Mouse (Mus musculus) stomach, embryonic 15.5 days (tissue): ENCODE measurements around the gene Gosr1. TPM values are rescaled to one million over a fixed set of nuclear protein-coding genes. Genes with fewer than 3 reads are reported as not detected.

ENCODE experiments used
- ATAC-seq: fragments of 200-750 bp; cut with Nextera tagmentation; 2 replicates; pipeline ENCODE4 v1.8.0; 2017; ENCODE audit warnings: low read depth, moderate number of reproducible peaks, moderate TSS enrichment; ENCODE audit not compliant: insufficient read depth, low FRiP score
- H3K27ac ChIP-seq: fragments of 300-500 bp; sonication (generic); 2 replicates; pipeline ENCODE4 v1.5.1; 2015; ENCODE audit warnings: mild to moderate bottlenecking, inconsistent platforms
- H3K27me3 ChIP-seq: fragments of 300-500 bp; sonication (generic); replicated peaks from 2 replicates; pipeline ENCODE4 v1.6.1; 2015; ENCODE audit warnings: inconsistent platforms
- H3K36me3 ChIP-seq: fragments of 300-500 bp; sonication (generic); 2 replicates; pipeline ENCODE4 v1.6.1; 2015; ENCODE audit warnings: inconsistent platforms
- H3K4me1 ChIP-seq: fragments of 300-500 bp; sonication (generic); 2 replicates; pipeline ENCODE4 v1.6.1; 2015; ENCODE audit warnings: inconsistent platforms
- H3K4me2 ChIP-seq: fragments of 300-500 bp; sonication (generic); 2 replicates; pipeline ENCODE4 v1.6.1; 2015; ENCODE audit warnings: mild to moderate bottlenecking, inconsistent platforms
- H3K4me3 ChIP-seq: fragments of 300-500 bp; sonication (generic); replicated peaks from 2 replicates; pipeline ENCODE4 v1.5.1; 2015; ENCODE audit warnings: inconsistent platforms
- H3K9ac ChIP-seq: fragments of 300-500 bp; sonication (generic); 2 replicates; pipeline ENCODE4 v1.6.1; 2015; ENCODE audit warnings: inconsistent platforms
- H3K9me3 ChIP-seq: fragments of 300-500 bp; sonication (generic); 2 replicates; pipeline ENCODE4 v1.6.1; 2016; ENCODE audit warnings: inconsistent platforms
- WGBS: fragments of 180-500 bp; shearing (Covaris S2); methylation state at CpG from one replicate; pipeline ENCODE4 v1.1.7; 2015; 5-methylcytosine and 5-hydroxymethylcytosine counted together
- polyA plus RNA-seq: library from polyadenylated mRNA; unstranded; fragments of >200 nt; fragmentation: Nextera tagmentation; extraction: Ambion mirVana; gene quantifications from 2 replicates; pipeline ENCODE4 v1.2.1, GENCODE M21; 2015

The Gosr1 gene
- polyA plus RNA-seq, 1 experiment from 2014 or later = 27.8 TPM

DNA sequence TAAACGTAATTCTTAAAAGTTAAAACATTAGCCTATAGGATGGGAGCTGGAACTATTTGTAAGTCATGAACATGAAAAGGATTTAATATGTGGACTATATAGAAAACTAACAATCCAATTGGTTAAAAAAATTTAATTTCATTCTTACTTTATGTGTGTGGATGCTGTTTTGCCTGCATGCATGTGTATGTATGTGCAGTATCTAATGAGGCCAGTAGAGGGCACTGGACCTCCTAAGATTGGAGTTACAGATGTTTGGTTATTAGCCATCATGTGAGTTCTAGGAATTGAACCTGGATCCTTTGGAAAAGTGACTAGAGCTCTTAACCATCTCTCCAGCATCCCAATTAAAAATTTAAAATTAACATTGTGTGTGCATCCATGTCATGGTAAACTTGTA, 25.9 kb upstream of the Gosr1 start:
- H3K9ac ChIP-seq = no peak overlapping the region
- WGBS = 78% methylated on average over 1 of the region's 1 CpGs
- H3K9me3 ChIP-seq = no peaks in the 10 kb centered on the region
- no peak overlapping the region for H3K4me2 ChIP-seq
- H3K36me3 ChIP-seq = peaks cover 15% of the 10 kb centered on the region
- ATAC-seq = no peak
- H3K4me1 ChIP-seq = no peaks in the 10 kb centered on the region
- H3K27ac ChIP-seq = no peak overlapping the region
- H3K27me3 ChIP-seq = no peaks in the 10 kb centered on the region
- H3K4me3 ChIP-seq = no peak overlapping the region

DNA sequence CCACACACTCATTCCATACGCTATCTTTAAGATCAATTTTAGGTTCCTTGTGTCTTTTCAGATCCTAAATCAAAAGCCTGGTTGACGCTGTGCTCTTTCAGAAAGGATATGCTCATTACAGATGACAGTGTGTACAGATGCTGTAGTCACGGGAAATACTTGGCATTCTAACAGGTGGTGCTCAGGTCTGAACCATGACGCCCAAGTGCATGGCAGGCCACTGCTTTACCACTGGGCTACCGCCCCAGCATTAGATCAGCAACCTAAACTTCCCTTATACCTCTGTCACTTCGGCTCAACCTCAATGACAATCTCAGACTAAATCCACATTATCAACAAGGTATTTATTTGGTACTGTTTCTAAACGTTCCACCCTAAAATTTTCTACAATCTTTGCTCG, 12.2 kb upstream of the Gosr1 start:
- Histone ChIP-seq H3K9me3 (no peaks in the 10 kb centered on the region), H3K9ac (no peak overlapping the region), H3K4me1 (no peaks in the 10 kb centered on the region), H3K36me3 (peaks cover 4% of the 10 kb centered on the region; the same call in 1 of the 2 replicates), H3K4me2 (no peak overlapping the region), H3K27me3 (no peaks in the 10 kb centered on the region), H3K27ac (no peak overlapping the region), H3K4me3 (no peak overlapping the region)
- no peak for ATAC-seq
- 84% methylated on average over 8 of the region's 8 CpGs for WGBS

- Histone ChIP-seq H3K9me3 (no peaks in the 10 kb centered on the region), H3K27me3 (no peaks in the 10 kb centered on the region), H3K4me2 (no peak overlapping the region), H3K36me3 (no peaks in the 10 kb centered on the region), H3K4me3 (no peak overlapping the region), H3K27ac (no peak overlapping the region), H3K9ac (no peak overlapping the region), H3K4me1 (no peaks in the 10 kb centered on the region)
- no peak for ATAC-seq
- WGBS = 48% methylated on average over 3 of the region's 3 CpGs
Measured at GRCm38 (mm10) chr11:76773811-76774210, 10.4 kb upstream of the Gosr1 start.

GRCm38 (mm10) chr11:76770566-76770965, 7.2 kb upstream of the Gosr1 start:
- WGBS = 86% methylated on average over 5 of the region's 5 CpGs
- H3K36me3 ChIP-seq = no peaks in the 10 kb centered on the region
- H3K9me3 ChIP-seq = no peaks in the 10 kb centered on the region
- no peak overlapping the region for H3K4me2 ChIP-seq
- no peaks in the 10 kb centered on the region for H3K27me3 ChIP-seq
- no peak overlapping the region for H3K27ac ChIP-seq
- no peak overlapping the region for H3K4me3 ChIP-seq
- H3K9ac ChIP-seq = no peak overlapping the region
- no peaks in the 10 kb centered on the region for H3K4me1 ChIP-seq
- ATAC-seq = no peak

DNA sequence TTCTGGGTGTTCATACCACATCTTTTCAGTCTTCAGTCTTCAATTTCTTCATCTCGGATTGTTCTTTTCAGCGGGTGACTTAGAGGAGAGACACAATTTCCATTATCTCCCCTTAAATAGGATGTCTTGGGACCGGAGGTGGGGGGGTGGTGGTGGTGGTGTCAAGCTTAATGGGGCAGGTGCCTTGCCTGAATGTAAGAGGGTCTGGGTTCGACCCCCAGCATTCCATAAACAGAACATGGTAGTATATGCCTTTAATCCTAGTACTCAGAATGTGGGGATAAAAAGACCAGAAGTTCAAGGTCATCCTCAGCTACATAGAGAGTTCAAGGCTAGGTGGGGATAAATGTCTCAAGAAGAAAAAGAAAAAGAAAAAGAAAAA, 353 bp upstream of the Gosr1 start:
- H3K36me3 ChIP-seq = peaks cover 10% of the 10 kb centered on the region
- no peak overlapping the region; the same call in 1 of the 2 replicates for H3K4me3 ChIP-seq
- no peaks in the 10 kb centered on the region for H3K27me3 ChIP-seq
- ATAC-seq = no peak
- WGBS = 12% methylated on average over 4 of the region's 4 CpGs
- no peaks in the 10 kb centered on the region; the same call in 1 of the 2 replicates for H3K4me1 ChIP-seq
- no peaks in the 10 kb centered on the region for H3K9me3 ChIP-seq
- peak overlapping the region; percentile 29 for H3K4me2 ChIP-seq
- no peak overlapping the region for H3K27ac ChIP-seq
- no peak overlapping the region for H3K9ac ChIP-seq

GRCm38 (mm10) chr11:76752276-76752675, 11.1 kb downstream of the Gosr1 start:
- H3K4me3 ChIP-seq = no peak overlapping the region
- no peaks in the 10 kb centered on the region for H3K27me3 ChIP-seq
- peaks cover 41% of the 10 kb centered on the region for H3K36me3 ChIP-seq
- H3K9ac ChIP-seq = no peak overlapping the region
- no peaks in the 10 kb centered on the region for H3K4me1 ChIP-seq
- 87% methylated on average over 3 of the region's 3 CpGs for WGBS
- H3K27ac ChIP-seq = no peak overlapping the region
- H3K4me2 ChIP-seq = no peak overlapping the region
- no peak for ATAC-seq
- no peaks in the 10 kb centered on the region for H3K9me3 ChIP-seq

DNA sequence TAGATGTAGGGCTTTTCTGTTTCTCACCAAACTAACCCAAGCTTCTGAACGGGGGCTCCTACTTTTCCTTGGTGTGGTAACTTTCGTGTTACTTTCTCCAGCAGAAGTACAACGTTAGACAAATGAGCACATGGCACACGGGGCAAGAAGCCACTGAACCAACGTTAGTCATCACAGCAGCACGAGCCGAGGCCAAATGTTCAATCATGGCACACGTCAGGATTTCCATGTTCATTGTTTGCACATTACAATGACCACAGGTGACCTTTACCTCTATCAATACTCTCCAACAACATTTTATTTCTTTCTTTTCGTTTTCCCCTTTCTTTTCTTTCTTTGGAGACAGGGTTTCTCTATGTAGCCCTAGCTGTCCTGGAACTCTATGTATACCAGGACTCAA, 14.6 kb downstream of the Gosr1 start:
- H3K27ac ChIP-seq = no peak overlapping the region
- H3K4me1 ChIP-seq = no peaks in the 10 kb centered on the region
- peaks cover 57% of the 10 kb centered on the region for H3K36me3 ChIP-seq
- H3K9me3 ChIP-seq = no peaks in the 10 kb centered on the region
- H3K27me3 ChIP-seq = no peaks in the 10 kb centered on the region
- H3K4me2 ChIP-seq = no peak overlapping the region
- 80% methylated on average over 9 of the region's 9 CpGs for WGBS
- ATAC-seq = no peak
- H3K9ac ChIP-seq = no peak overlapping the region
- H3K4me3 ChIP-seq = no peak overlapping the region

GRCm38 (mm10) chr11:76745921-76746320, 17.5 kb downstream of the Gosr1 start:
- H3K9ac ChIP-seq = no peak overlapping the region
- H3K4me1 ChIP-seq = no peaks in the 10 kb centered on the region
- 86% methylated on average over 1 of the region's 1 CpGs for WGBS
- H3K9me3 ChIP-seq = no peaks in the 10 kb centered on the region
- H3K4me3 ChIP-seq = no peak overlapping the region
- peaks cover 45% of the 10 kb centered on the region for H3K36me3 ChIP-seq
- no peak overlapping the region for H3K4me2 ChIP-seq
- H3K27me3 ChIP-seq = no peaks in the 10 kb centered on the region
- ATAC-seq = no peak
- H3K27ac ChIP-seq = no peak overlapping the region

- WGBS = 65% methylated on average over 7 of the region's 7 CpGs
- H3K4me2 ChIP-seq = no peak overlapping the region
- ATAC-seq = no peak
- H3K27ac ChIP-seq = no peak overlapping the region
- H3K36me3 ChIP-seq = peaks cover 35% of the 10 kb centered on the region
- H3K27me3 ChIP-seq = no peaks in the 10 kb centered on the region
- no peaks in the 10 kb centered on the region for H3K4me1 ChIP-seq
- no peak overlapping the region for H3K4me3 ChIP-seq
- no peak overlapping the region for H3K9ac ChIP-seq
- no peaks in the 10 kb centered on the region for H3K9me3 ChIP-seq
Measured at GRCm38 (mm10) chr11:76744550-76744949, 18.8 kb downstream of the Gosr1 start.

- Histone ChIP-seq H3K27me3 (no peaks in the 10 kb centered on the region), H3K9ac (no peak overlapping the region), H3K4me2 (no peak overlapping the region), H3K36me3 (peaks cover 22% of the 10 kb centered on the region), H3K4me3 (no peak overlapping the region), H3K27ac (no peak overlapping the region), H3K9me3 (no peaks in the 10 kb centered on the region), H3K4me1 (no peaks in the 10 kb centered on the region)
- 92% methylated on average over 7 of the region's 7 CpGs for WGBS
- ATAC-seq = no peak
Measured at GRCm38 (mm10) chr11:76742511-76742910, 20.9 kb downstream of the Gosr1 start.

DNA sequence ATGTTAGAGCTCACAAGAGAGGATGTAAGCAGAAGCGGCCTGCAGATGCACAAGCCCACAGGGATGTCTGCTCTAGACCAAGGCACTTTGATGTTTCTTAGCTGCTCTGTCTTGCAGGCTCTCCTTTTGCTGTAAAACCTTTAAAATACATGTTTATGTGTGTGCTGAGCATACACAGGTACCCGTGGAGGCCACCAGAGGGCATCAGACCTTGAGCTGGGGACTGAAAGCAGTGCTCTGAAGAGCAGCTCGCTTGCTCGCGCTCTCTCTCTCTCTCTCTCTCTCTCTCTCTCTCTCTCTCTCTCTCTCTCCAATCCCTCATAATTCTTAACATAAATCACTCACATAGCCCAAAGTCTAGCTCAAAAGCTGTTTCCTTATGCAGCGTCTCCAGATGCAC, 24.3 kb downstream of the Gosr1 start:
- no peaks in the 10 kb centered on the region for H3K9me3 ChIP-seq
- peaks cover 18% of the 10 kb centered on the region for H3K36me3 ChIP-seq
- no peaks in the 10 kb centered on the region for H3K4me1 ChIP-seq
- no peak for ATAC-seq
- no peak overlapping the region for H3K4me3 ChIP-seq
- H3K27me3 ChIP-seq = no peaks in the 10 kb centered on the region
- WGBS = 81% methylated on average over 6 of the region's 6 CpGs
- H3K27ac ChIP-seq = no peak overlapping the region
- no peak overlapping the region for H3K4me2 ChIP-seq
- H3K9ac ChIP-seq = no peak overlapping the region

DNA sequence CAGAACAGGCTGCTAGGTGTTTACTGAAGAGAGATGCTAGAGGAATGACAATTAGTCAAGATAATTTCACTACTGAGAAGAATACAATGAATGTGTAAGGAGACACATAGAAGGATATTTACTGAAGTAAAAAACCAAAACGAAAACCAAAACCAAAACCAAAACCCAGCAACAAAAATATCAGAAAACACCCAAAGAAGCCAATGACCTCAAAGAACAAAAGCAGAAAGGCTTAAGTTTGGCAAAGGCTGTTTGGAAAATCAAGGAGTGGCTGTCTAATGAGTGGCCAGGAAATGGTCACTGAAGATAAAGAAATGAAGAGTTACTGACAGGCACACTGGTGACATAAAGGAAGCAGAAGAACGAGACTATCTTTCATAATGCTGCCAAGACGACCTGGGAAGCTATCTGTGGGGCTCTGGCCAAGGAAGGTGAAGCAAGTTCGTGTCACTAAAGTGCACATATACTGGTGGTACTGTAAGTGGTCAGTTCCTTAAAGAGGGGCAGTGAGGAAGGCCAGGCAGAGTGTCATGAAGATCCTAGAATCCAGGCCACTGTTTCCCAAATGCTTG, 27.5 kb downstream of the Gosr1 start:
- H3K4me3 ChIP-seq = no peak overlapping the region
- no peak overlapping the region for H3K4me2 ChIP-seq
- no peaks in the 10 kb centered on the region for H3K27me3 ChIP-seq

GRCm38 (mm10) chr11:76734560-76734959, 28.8 kb downstream of the Gosr1 start:
- Histone ChIP-seq H3K27ac (no peak overlapping the region), H3K9ac (no peak overlapping the region), H3K9me3 (no peaks in the 10 kb centered on the region), H3K4me1 (no peaks in the 10 kb centered on the region), H3K27me3 (no peaks in the 10 kb centered on the region), H3K4me3 (no peak overlapping the region), H3K36me3 (peaks cover 38% of the 10 kb centered on the region), H3K4me2 (no peak overlapping the region)
- WGBS = 78% methylated on average over 3 of the region's 3 CpGs
- ATAC-seq = no peak

More for the DNA sequence above, 27.5 kb downstream of the Gosr1 start:
- Histone ChIP-seq H3K9ac (no peak overlapping the region), H3K9me3 (no peaks in the 10 kb centered on the region), H3K4me1 (no peaks in the 10 kb centered on the region), H3K27ac (no peak overlapping the region), H3K36me3 (peaks cover 34% of the 10 kb centered on the region)
- no peak for ATAC-seq
- WGBS = 67% methylated on average over 4 of the region's 4 CpGs
